Mouse (Mus musculus) midbrain, embryonic 11.5 days (tissue): ENCODE results near the gene Tmcc1. TPM values are rescaled to one million over a fixed set of nuclear protein-coding genes. Genes with fewer than 3 reads are reported as not detected.

Source experiments
- ATAC-seq: fragments of 200-750 bp; cut with Nextera tagmentation; 2 replicates; pipeline ENCODE4 v1.8.0; 2017; ENCODE audit warnings: moderate TSS enrichment, moderate library complexity; ENCODE audit not compliant: low FRiP score
- DNase-seq: peaks from one replicate; pipeline ENCODE4 v3.0.0; 2015; ENCODE audit warnings: low spot score; ENCODE audit errors: missing footprints
- H3K27ac ChIP-seq: fragments of 300-500 bp; sonication (generic); 2 replicates; pipeline ENCODE4 v1.5.1; 2014; ENCODE audit warnings: low read depth, low read length
- H3K27me3 ChIP-seq: fragments of 300-500 bp; sonication (generic); 2 replicates; pipeline ENCODE4 v1.6.1; 2014; ENCODE audit warnings: mild to moderate bottlenecking, low read length, moderate library complexity, mixed read lengths; ENCODE audit not compliant: control insufficient read depth, insufficient read depth
- H3K36me3 ChIP-seq: fragments of 300-500 bp; sonication (generic); 2 replicates; pipeline ENCODE4 v1.6.1; 2014; ENCODE audit warnings: mild to moderate bottlenecking, low read length, moderate library complexity, mixed read lengths; ENCODE audit not compliant: control insufficient read depth, insufficient read depth
- H3K4me1 ChIP-seq: fragments of 300-500 bp; sonication (generic); 2 replicates; pipeline ENCODE4 v1.6.1; 2014; ENCODE audit warnings: low read length; ENCODE audit not compliant: control insufficient read depth, insufficient read depth
- H3K4me2 ChIP-seq: fragments of 300-500 bp; sonication (generic); 2 replicates; pipeline ENCODE4 v1.6.1; 2014; ENCODE audit warnings: mild to moderate bottlenecking, moderate library complexity
- H3K4me3 ChIP-seq: fragments of 300-500 bp; sonication (generic); 2 replicates; pipeline ENCODE4 v1.5.1; 2014; ENCODE audit warnings: low read depth, low read length
- H3K9ac ChIP-seq: fragments of 300-500 bp; sonication (generic); 2 replicates; pipeline ENCODE4 v1.6.1; 2014; ENCODE audit warnings: low read length
- H3K9me3 ChIP-seq: fragments of 300-500 bp; sonication (generic); 2 replicates; pipeline ENCODE4 v1.6.1; 2016; ENCODE audit warnings: low read length; ENCODE audit not compliant: control insufficient read depth
- WGBS: fragments of 180-500 bp; shearing (Covaris S2); extraction: QIAGEN DNeasy Blood & Tissue Kit; methylation state at CpG from one replicate; pipeline ENCODE4 v1.1.7; 2014; 5-methylcytosine and 5-hydroxymethylcytosine counted together
- polyA plus RNA-seq: library from polyadenylated mRNA; unstranded; fragments of >200 nt; fragmentation: Nextera tagmentation; extraction: Ambion mirVana; gene quantifications from 2 replicates; pipeline ENCODE4 v1.2.1, GENCODE M21; 2014

The Tmcc1 gene
- polyA plus RNA-seq, 1 experiment from 2014 or later: 18.9 TPM

GRCm38 (mm10) chr6:116031052-116031451 is 162.2 kb downstream of the Tmcc1 start:
- 88% methylated on average over 5 of the region's 5 CpGs for WGBS
- Histone ChIP-seq H3K9ac (no peak overlapping the region), H3K4me3 (no peak overlapping the region), H3K27me3 (no peaks in the 10 kb centered on the region), H3K4me2 (no peak overlapping the region), H3K36me3 (no peaks in the 10 kb centered on the region; the same call in 1 of the 2 replicates), H3K27ac (no peak overlapping the region), H3K9me3 (no peaks in the 10 kb centered on the region), H3K4me1 (no peaks in the 10 kb centered on the region)
- no peak for DNase-seq
- no peak for ATAC-seq

- no peak overlapping the region for H3K27ac ChIP-seq
- DNase-seq (no peak), ATAC-seq (no peak)
- no peak overlapping the region for H3K9ac ChIP-seq
- H3K36me3 ChIP-seq: peaks cover 7% of the 10 kb centered on the region
- no peak overlapping the region for H3K4me3 ChIP-seq
- H3K4me2 ChIP-seq: no peak overlapping the region
- H3K9me3 ChIP-seq: peaks cover 9% of the 10 kb centered on the region
- WGBS: 92% methylated on average over 4 of the region's 4 CpGs
- H3K27me3 ChIP-seq: no peaks in the 10 kb centered on the region
- no peaks in the 10 kb centered on the region for H3K4me1 ChIP-seq
Measured at GRCm38 (mm10) chr6:116024666-116025065, 168.6 kb downstream of the Tmcc1 start.

- Histone ChIP-seq H3K9me3 (peaks cover 9% of the 10 kb centered on the region), H3K4me2 (no peak overlapping the region), H3K4me1 (no peaks in the 10 kb centered on the region), H3K9ac (no peak overlapping the region), H3K4me3 (no peak overlapping the region), H3K36me3 (peaks cover 7% of the 10 kb centered on the region; the same call in 1 of the 2 replicates), H3K27ac (no peak overlapping the region), H3K27me3 (no peaks in the 10 kb centered on the region)
- DNase-seq (peak; percentile 86), ATAC-seq (no peak; the same call in 1 of the 2 replicates)
- WGBS: 90% methylated on average over 9 of the region's 9 CpGs
Measured at GRCm38 (mm10) chr6:116021961-116022485, 171.3 kb downstream of the Tmcc1 start.

DNA sequence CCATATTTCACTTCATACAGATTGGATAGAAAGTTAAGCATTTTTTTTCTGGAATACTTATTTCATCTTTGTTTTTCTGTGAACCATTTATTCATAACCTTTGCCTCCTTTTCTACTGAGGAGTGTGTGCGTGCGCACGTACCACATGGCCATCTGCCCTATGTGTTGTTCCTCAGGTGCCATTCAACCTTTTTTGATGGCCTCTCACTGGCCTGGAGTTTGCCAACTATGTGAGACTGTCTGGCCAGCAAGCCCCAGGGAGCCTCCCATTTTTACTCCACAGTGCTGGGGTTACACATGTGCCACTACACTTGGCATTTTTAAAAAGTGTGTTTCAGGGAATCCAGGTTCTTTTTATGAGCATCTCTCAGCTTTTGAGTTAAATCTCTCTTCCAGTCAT is 177.4 kb downstream of the Tmcc1 start:
- H3K27ac ChIP-seq: no peak overlapping the region
- H3K4me3 ChIP-seq: no peak overlapping the region
- no peaks in the 10 kb centered on the region for H3K9me3 ChIP-seq
- H3K4me2 ChIP-seq: no peak overlapping the region
- H3K27me3 ChIP-seq: no peaks in the 10 kb centered on the region
- DNase-seq (no peak), ATAC-seq (no peak)
- 91% methylated on average over 3 of the region's 3 CpGs for WGBS
- H3K36me3 ChIP-seq: no peaks in the 10 kb centered on the region
- no peaks in the 10 kb centered on the region for H3K4me1 ChIP-seq
- no peak overlapping the region for H3K9ac ChIP-seq

DNA sequence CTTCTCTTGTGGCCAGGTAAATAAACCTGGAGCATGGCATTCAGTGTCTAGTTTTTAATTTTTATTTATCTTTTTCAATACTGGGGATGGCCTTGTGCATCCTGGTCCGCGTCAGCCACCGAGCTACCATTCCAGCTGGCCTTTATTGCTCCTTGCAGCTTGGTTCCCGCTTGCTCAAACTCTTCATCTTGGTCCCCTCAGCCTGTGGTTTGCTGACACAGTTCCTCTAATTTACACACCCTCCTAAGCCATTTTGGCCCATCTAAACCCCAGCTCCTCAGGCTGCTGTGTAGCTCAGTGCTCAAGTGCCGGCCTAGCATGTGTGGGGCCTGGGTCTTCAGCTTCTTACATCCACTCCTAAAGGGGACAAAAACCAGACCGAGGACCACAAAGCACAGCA is 179.2 kb downstream of the Tmcc1 start:
- H3K27ac ChIP-seq: no peak overlapping the region
- no peaks in the 10 kb centered on the region for H3K36me3 ChIP-seq
- H3K4me1 ChIP-seq: no peaks in the 10 kb centered on the region
- H3K27me3 ChIP-seq: no peaks in the 10 kb centered on the region
- WGBS: 87% methylated on average over 6 of the region's 6 CpGs
- H3K9me3 ChIP-seq: no peaks in the 10 kb centered on the region
- ATAC-seq: no peak
- no peak overlapping the region for H3K9ac ChIP-seq
- DNase-seq: no peak
- no peak overlapping the region for H3K4me3 ChIP-seq
- H3K4me2 ChIP-seq: no peak overlapping the region

GRCm38 (mm10) chr6:116013687-116014086 is 179.6 kb downstream of the Tmcc1 start:
- Histone ChIP-seq H3K4me1 (no peaks in the 10 kb centered on the region), H3K9ac (no peak overlapping the region), H3K27ac (no peak overlapping the region), H3K36me3 (no peaks in the 10 kb centered on the region), H3K4me3 (no peak overlapping the region), H3K27me3 (no peaks in the 10 kb centered on the region), H3K9me3 (no peaks in the 10 kb centered on the region), H3K4me2 (no peak overlapping the region)
- 78% methylated on average over 3 of the region's 3 CpGs for WGBS
- DNase-seq: no peak
- no peak for ATAC-seq

DNA sequence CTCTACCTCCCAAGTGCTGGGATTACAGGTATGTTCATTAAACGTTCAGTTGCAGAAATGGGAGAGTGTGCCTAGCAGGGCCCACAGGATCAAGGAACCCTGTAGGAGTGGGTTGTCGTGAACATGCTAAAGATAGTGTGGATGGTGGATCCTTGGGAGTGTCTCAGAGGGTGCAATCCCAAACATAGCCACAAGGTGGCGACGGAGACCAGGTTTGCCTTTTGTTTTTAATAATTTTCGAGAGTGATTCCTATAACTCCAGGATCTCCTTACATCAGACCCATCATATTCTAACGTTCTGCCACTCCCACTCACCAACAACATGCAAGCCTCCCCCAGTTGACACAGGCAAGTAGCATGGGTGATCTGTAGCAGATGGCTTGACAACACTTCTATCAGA is 182.7 kb downstream of the Tmcc1 start:
- DNase-seq (peak; percentile 99), ATAC-seq (peak; percentile 44; the same call in 1 of the 2 replicates)
- Histone ChIP-seq H3K9ac (no peak overlapping the region), H3K36me3 (no peaks in the 10 kb centered on the region), H3K27me3 (no peaks in the 10 kb centered on the region), H3K9me3 (no peaks in the 10 kb centered on the region), H3K4me2 (no peak overlapping the region), H3K4me1 (no peaks in the 10 kb centered on the region), H3K27ac (no peak overlapping the region), H3K4me3 (no peak overlapping the region)
- 5% methylated on average over 6 of the region's 6 CpGs for WGBS

DNA sequence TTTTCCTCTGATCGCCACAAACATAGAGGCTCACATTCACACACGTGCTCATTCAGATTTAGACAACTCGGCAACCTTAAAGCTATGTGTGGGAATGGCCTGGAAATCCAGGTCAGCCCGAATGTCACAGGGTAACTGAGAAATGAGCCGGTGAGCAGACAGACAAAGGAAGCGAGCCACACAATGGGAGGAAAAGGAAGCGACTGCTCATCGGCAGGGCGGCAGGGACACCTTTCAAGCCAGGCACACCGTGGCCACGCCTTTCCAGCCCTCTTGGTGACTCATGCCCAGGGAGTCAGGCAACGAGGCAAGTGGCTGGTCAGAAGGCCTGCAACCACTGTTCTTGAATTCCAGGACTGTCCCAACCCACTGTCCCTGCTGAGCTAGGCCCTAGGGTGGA is 183.9 kb downstream of the Tmcc1 start:
- Histone ChIP-seq H3K4me2 (no peak overlapping the region), H3K27ac (no peak overlapping the region), H3K9me3 (no peaks in the 10 kb centered on the region), H3K4me1 (no peaks in the 10 kb centered on the region), H3K4me3 (no peak overlapping the region), H3K27me3 (no peaks in the 10 kb centered on the region), H3K36me3 (no peaks in the 10 kb centered on the region), H3K9ac (no peak overlapping the region)
- DNase-seq (no peak), ATAC-seq (no peak)
- WGBS: 56% methylated on average over 12 of the region's 12 CpGs

DNA sequence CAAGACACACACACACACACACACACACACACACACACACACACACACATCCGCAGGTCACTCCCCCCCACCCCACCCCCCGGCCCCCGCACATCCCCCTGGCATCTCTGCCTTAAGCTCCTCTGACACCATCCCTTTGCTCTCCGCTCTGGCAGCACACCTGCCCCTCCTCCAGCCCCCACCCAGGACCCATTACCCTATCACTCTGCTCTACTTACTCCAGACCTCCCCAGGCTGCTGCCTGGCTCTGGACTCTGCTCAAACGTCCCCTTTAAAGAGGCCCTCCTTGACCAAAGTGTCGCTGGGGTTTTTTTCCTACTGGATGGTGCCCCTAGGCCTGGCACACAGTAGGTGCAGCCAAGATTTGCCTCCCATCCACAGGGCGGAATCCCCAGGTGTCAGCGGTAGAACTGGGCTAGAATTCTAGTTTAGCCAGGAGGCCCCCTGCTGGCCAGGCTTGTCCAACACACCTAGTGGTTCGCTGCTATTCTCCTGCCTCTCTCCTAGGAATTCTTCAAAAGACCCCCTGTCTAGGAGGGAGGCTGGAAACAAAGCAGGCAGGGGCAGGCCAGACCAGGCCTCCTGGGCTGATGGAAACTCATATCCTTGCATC is 185.6 kb downstream of the Tmcc1 start:
- Histone ChIP-seq H3K9ac (no peak overlapping the region), H3K4me2 (no peak overlapping the region), H3K27ac (no peak overlapping the region), H3K27me3 (no peaks in the 10 kb centered on the region), H3K4me1 (no peaks in the 10 kb centered on the region), H3K4me3 (no peak overlapping the region), H3K9me3 (no peaks in the 10 kb centered on the region), H3K36me3 (no peaks in the 10 kb centered on the region)
- DNase-seq: peak; percentile 96
- 22% methylated on average over 9 of the region's 9 CpGs for WGBS
- peak; percentile 51 for ATAC-seq
